Mouse (Mus musculus) thymus, adult 2 months (tissue): ENCODE measurements around the gene Cd6. TPM values are rescaled to one million over a fixed set of nuclear protein-coding genes. Genes with fewer than 3 reads are reported as not detected.

Experiments
- DNase-seq: peaks from one replicate; pipeline ENCODE4 v3.0.0; 2021
- H3K27ac ChIP-seq: fragments of 200-500 bp; 2 replicates; pipeline ENCODE4 v1.5.1; 2012; ENCODE audit warnings: low read length, control low read depth; ENCODE audit not compliant: control insufficient read depth, insufficient read depth
- H3K27me3 ChIP-seq: fragments of 200-500 bp; 2 replicates; pipeline ENCODE4 v1.6.1; 2012; ENCODE audit warnings: mild to moderate bottlenecking, low read length, moderate library complexity, mixed read lengths; ENCODE audit not compliant: control insufficient read depth, insufficient read depth
- H3K36me3 ChIP-seq: fragments of 200-500 bp; 2 replicates; pipeline ENCODE4 v1.6.1; 2012; ENCODE audit warnings: mild to moderate bottlenecking, low read length, moderate library complexity; ENCODE audit not compliant: control insufficient read depth, insufficient read depth
- H3K4me1 ChIP-seq: fragments of 200-500 bp; replicated peaks from 2 replicates; pipeline ENCODE4 v1.6.1; 2012; ENCODE audit warnings: low read length; ENCODE audit not compliant: control insufficient read depth, insufficient read depth
- H3K4me3 ChIP-seq: fragments of 200-500 bp; 2 replicates; pipeline ENCODE4 v1.5.1; 2012; ENCODE audit warnings: mild to moderate bottlenecking, low read length, control low read depth, moderate library complexity; ENCODE audit not compliant: control insufficient read depth, insufficient read depth
- CTCF ChIP-seq: fragments of 200-500 bp; IDR thresholded peaks from 2 replicates; pipeline ENCODE4 v1.5.1; 2012; ENCODE audit warnings: mild to moderate bottlenecking, control low read depth, low read length, moderate library complexity, borderline replicate concordance; ENCODE audit not compliant: control insufficient read depth, poor library complexity, insufficient read depth; ENCODE audit errors: extremely low read depth
- POLR2A ChIP-seq: fragments of 200-500 bp; IDR thresholded peaks from 2 replicates; pipeline ENCODE4 v1.6.1; 2012; ENCODE audit warnings: mild to moderate bottlenecking, low read length, control low read depth, moderate library complexity; ENCODE audit not compliant: control insufficient read depth, poor library complexity, insufficient read depth; ENCODE audit errors: extremely low read depth
- WGBS: fragments of 180-500 bp; shearing (Covaris S2); methylation state at CpG from one replicate; pipeline ENCODE4 v1.1.7; 2018; 5-methylcytosine and 5-hydroxymethylcytosine counted together
- polyA plus RNA-seq: library from polyadenylated mRNA; depleted of rRNA; stranded (reverse); fragments of >200 nt; gene quantifications from 2 replicates; pipeline ENCODE4 v1.2.3, GENCODE M21; 2012

Cd6 gene
- polyA plus RNA-seq, 1 experiment, result 317 TPM

DNA sequence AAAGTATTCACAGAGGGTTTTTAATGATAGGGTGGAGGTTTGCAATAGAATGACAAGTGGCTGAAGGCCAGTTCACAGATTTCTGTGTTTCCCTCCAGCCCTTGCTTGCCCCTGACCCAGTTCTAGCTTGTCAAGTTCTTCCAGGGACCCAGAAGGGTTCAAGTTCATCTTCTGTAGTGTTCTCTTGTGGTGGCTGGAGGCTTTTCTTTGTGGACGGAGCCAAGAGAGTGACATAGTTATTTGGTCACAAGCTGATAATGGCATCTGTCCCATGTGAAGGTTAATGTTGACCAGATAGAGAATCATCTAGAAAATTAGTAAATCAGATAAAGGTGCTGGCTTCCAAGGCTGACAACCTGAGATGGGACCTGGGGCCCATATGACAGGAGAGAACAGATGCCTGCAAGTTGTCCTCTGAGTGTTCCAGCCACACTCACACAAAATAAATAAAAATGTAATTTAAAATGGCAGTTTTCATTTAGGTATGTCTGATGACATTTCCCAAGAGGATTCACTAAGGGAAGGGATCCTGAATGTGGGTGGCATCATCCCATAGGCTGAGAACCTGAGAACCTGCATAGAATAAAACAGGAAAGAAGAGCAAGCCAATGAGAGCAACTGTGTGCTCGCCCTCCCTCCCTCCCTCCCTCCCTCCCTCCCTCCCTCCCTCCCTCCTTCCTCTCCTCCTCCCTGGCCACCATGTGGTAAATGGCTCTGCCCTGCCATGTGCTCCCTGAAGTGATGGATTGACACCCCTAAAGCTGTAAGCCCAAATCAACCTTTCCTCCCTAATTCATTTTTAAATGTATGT lies 24.8 kb downstream of the Cd6 start:
- Histone ChIP-seq H3K27me3 (no peaks in the 10 kb centered on the region), H3K36me3 (peaks cover 22% of the 10 kb centered on the region), H3K27ac (no peak overlapping the region), H3K4me3 (no peak overlapping the region), H3K4me1 (peaks cover 5% of the 10 kb centered on the region)
- 97% methylated on average over 2 of the region's 2 CpGs for WGBS
- no peak for TF ChIP-seq CTCF
- no peak for TF ChIP-seq POLR2A
- DNase-seq, result no peak

DNA sequence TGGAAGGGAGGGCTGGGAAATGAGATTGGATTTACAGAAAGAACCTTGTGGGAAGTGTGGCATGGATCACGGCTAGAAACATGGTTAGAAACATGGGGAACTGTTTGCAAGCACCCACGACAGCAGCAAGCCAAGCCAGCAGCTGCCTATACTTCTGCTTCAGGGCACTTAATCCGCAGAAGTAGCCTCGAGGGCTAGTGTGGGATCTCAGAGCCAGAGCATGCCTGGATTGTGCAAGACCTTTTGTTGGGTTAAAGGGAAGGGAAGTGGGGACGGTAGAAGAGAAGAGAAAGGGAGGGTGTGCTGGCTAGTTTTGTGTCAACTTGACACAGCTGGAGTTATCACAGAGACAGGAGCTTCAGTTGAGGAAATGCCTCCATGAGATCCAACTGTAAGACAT lies 26.1 kb downstream of the Cd6 start:
- Histone ChIP-seq H3K27me3 (no peaks in the 10 kb centered on the region), H3K27ac (no peak overlapping the region), H3K4me1 (peaks cover 2% of the 10 kb centered on the region; the same call in 1 of the 2 replicates), H3K4me3 (no peak overlapping the region), H3K36me3 (peaks cover 26% of the 10 kb centered on the region)
- 82% methylated on average over 5 of the region's 5 CpGs for WGBS
- DNase-seq, result no peak
- TF ChIP-seq CTCF (no peak), POLR2A (no peak)

- no peak for DNase-seq
- Histone ChIP-seq H3K4me3 (no peak overlapping the region), H3K27ac (no peak overlapping the region), H3K4me1 (peaks cover 2% of the 10 kb centered on the region; the same call in 1 of the 2 replicates), H3K27me3 (no peaks in the 10 kb centered on the region), H3K36me3 (peaks cover 35% of the 10 kb centered on the region)
- TF ChIP-seq CTCF (no peak), POLR2A (no peak)
- 97% methylated on average over 6 of the region's 6 CpGs for WGBS
These were observed 28.0 kb downstream of the Cd6 start for GRCm38 (mm10) chr19:10801906-10802305.

GRCm38 (mm10) chr19:10801070-10801469 lies 28.8 kb downstream of the Cd6 start:
- peaks cover 41% of the 10 kb centered on the region for H3K36me3 ChIP-seq
- H3K4me3 ChIP-seq, result no peak overlapping the region
- no peaks in the 10 kb centered on the region for H3K27me3 ChIP-seq
- peaks cover 2% of the 10 kb centered on the region for H3K4me1 ChIP-seq
- no peak for TF ChIP-seq POLR2A
- TF ChIP-seq CTCF, result no peak
- H3K27ac ChIP-seq, result no peak overlapping the region
- DNase-seq, result no peak
- WGBS, result 32% methylated on average over 6 of the region's 6 CpGs

GRCm38 (mm10) chr19:10799155-10799554 lies 30.7 kb downstream of the Cd6 start:
- peaks cover 2% of the 10 kb centered on the region for H3K4me1 ChIP-seq
- peaks cover 57% of the 10 kb centered on the region for H3K36me3 ChIP-seq
- TF ChIP-seq CTCF (no peak), POLR2A (no peak)
- no peaks in the 10 kb centered on the region for H3K27me3 ChIP-seq
- WGBS, result 98% methylated on average over 17 of the region's 17 CpGs
- H3K27ac ChIP-seq, result no peak overlapping the region
- H3K4me3 ChIP-seq, result no peak overlapping the region
- DNase-seq, result no peak

DNA sequence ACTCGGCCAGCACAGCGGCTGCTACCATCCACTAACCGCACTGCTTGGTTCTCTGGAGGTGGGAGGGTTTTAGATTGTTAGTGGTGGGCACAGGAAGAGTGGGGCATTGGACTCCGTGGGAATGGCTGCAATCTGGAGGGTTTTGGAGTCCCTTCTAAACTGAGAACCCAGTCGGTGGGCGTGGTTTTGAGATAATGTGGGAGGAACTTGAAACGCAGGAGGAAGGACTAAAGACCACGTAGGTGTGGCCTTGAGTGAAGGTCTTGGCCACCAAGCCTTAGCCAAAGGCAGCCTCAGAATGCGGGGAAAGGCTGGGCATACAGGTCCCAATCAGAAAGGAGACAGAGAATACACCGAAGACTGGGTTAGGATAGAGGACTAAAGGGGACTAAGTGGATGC lies 31.3 kb downstream of the Cd6 start:
- H3K27ac ChIP-seq, result no peak overlapping the region
- no peaks in the 10 kb centered on the region for H3K27me3 ChIP-seq
- H3K36me3 ChIP-seq, result peaks cover 63% of the 10 kb centered on the region
- H3K4me3 ChIP-seq, result no peak overlapping the region
- no peak for DNase-seq
- peaks cover 2% of the 10 kb centered on the region for H3K4me1 ChIP-seq
- TF ChIP-seq CTCF (no peak), POLR2A (no peak)
- WGBS, result 92% methylated on average over 10 of the region's 10 CpGs

- peaks cover 92% of the 10 kb centered on the region for H3K36me3 ChIP-seq
- 97% methylated on average over 1 of the region's 1 CpGs for whole genome bisulfite sequencing
- no peak for DNase-seq
- TF ChIP-seq CTCF, result no peak
- no peak for TF ChIP-seq POLR2A
- H3K4me1 ChIP-seq, result peaks cover 5% of the 10 kb centered on the region
- no peak overlapping the region for H3K27ac ChIP-seq
- no peaks in the 10 kb centered on the region for H3K27me3 ChIP-seq
- H3K4me3 ChIP-seq, result no peak overlapping the region
These were observed 34.9 kb downstream of the Cd6 start for GRCm38 (mm10) chr19:10794916-10795315.
